Mouse (Mus musculus): ENCODE results near the gene Herc1. TPM values are rescaled to one million over a fixed set of nuclear protein-coding genes. Genes with fewer than 3 reads are reported as not detected.

The Herc1 gene
- polyA plus RNA-seq, 1 experiment from 2014 or later: 22.4 TPM

GRCm38 (mm10) chr9:66518901-66519300 lies 168.7 kb downstream of the Herc1 start:
- Histone ChIP-seq H3K27me3 (ENCODE audit: low read depth, poor library complexity, severe bottlenecking) (no peaks in the 10 kb centered on the region), H3K36me3 (peaks cover 99% of the 10 kb centered on the region), H3K9me3 (replicated peaks) (no peaks in the 10 kb centered on the region), H3K4me1 (peaks cover 5% of the 10 kb centered on the region; the same call in 1 of the 2 replicates), H3K27ac (no peak overlapping the region), H3K4me3 (no peak overlapping the region)
- no peak for DNase-seq (ENCODE audit: low spot score)
- 92% methylated on average over 5 of the region's 5 CpGs for WGBS

GRCm38 (mm10) chr9:66520299-66520698 lies 170.0 kb downstream of the Herc1 start:
- no peak overlapping the region for H3K4me3 ChIP-seq
- no peaks in the 10 kb centered on the region for H3K9me3 ChIP-seq (replicated peaks)
- no peaks in the 10 kb centered on the region for H3K27me3 ChIP-seq (ENCODE audit: low read depth, poor library complexity, severe bottlenecking)
- peaks cover 98% of the 10 kb centered on the region for H3K36me3 ChIP-seq
- H3K27ac ChIP-seq: no peak overlapping the region
- DNase-seq (ENCODE audit: low spot score): no peak
- 93% methylated on average over 4 of the region's 4 CpGs for WGBS
- no peaks in the 10 kb centered on the region for H3K4me1 ChIP-seq

GRCm38 (mm10) chr9:66521595-66521994 lies 171.3 kb downstream of the Herc1 start:
- Histone ChIP-seq H3K9me3 (replicated peaks) (no peaks in the 10 kb centered on the region), H3K27me3 (ENCODE audit: low read depth, poor library complexity, severe bottlenecking) (no peaks in the 10 kb centered on the region), H3K27ac (no peak overlapping the region), H3K4me1 (no peaks in the 10 kb centered on the region), H3K4me3 (no peak overlapping the region), H3K36me3 (peaks cover 99% of the 10 kb centered on the region)
- WGBS: 97% methylated on average over 3 of the region's 3 CpGs
- DNase-seq (ENCODE audit: low spot score): no peak

- H3K27me3 ChIP-seq (ENCODE audit: low read depth, poor library complexity, severe bottlenecking): no peaks in the 10 kb centered on the region
- no peaks in the 10 kb centered on the region for H3K4me1 ChIP-seq
- H3K9me3 ChIP-seq (replicated peaks): no peaks in the 10 kb centered on the region
- H3K27ac ChIP-seq: no peak overlapping the region
- H3K36me3 ChIP-seq: peaks cover 98% of the 10 kb centered on the region
- WGBS: 88% methylated on average over 4 of the region's 4 CpGs
- DNase-seq (ENCODE audit: low spot score): no peak
- no peak overlapping the region for H3K4me3 ChIP-seq
Observed at GRCm38 (mm10) chr9:66542785-66543184, 192.5 kb downstream of the Herc1 start.

Other genes starting within 250 kb of the Herc1 start
- gene Snx1, start 223.9 kb upstream of the Herc1 start, polyA plus RNA-seq (2016; fragmentation: Nextera tagmentation; extraction: Ambion mirVana): 122 and 126 TPM in 2 replicates
- 166 and 171 TPM in 2 replicates for gene Ciao2a, start 223.8 kb upstream of the Herc1 start, polyA plus RNA-seq (2016; fragmentation: Nextera tagmentation; extraction: Ambion mirVana)
- 2.9 and 3.6 TPM in 2 replicates for gene Dapk2, start 192.2 kb upstream of the Herc1 start, polyA plus RNA-seq (2016; fragmentation: Nextera tagmentation; extraction: Ambion mirVana)
- 1.2 and 1.3 TPM in 2 replicates for gene Fbxl22, start 164.1 kb downstream of the Herc1 start, polyA plus RNA-seq (2016; fragmentation: Nextera tagmentation; extraction: Ambion mirVana)
- 104 and 105 TPM in 2 replicates for gene Usp3, start 242.7 kb downstream of the Herc1 start, polyA plus RNA-seq (2016; fragmentation: Nextera tagmentation; extraction: Ambion mirVana)

Data from limb, embryonic 10.5 days (tissue).